ENCODE assay signal across 8 mouse cellular contexts in the genomic region with DNA sequence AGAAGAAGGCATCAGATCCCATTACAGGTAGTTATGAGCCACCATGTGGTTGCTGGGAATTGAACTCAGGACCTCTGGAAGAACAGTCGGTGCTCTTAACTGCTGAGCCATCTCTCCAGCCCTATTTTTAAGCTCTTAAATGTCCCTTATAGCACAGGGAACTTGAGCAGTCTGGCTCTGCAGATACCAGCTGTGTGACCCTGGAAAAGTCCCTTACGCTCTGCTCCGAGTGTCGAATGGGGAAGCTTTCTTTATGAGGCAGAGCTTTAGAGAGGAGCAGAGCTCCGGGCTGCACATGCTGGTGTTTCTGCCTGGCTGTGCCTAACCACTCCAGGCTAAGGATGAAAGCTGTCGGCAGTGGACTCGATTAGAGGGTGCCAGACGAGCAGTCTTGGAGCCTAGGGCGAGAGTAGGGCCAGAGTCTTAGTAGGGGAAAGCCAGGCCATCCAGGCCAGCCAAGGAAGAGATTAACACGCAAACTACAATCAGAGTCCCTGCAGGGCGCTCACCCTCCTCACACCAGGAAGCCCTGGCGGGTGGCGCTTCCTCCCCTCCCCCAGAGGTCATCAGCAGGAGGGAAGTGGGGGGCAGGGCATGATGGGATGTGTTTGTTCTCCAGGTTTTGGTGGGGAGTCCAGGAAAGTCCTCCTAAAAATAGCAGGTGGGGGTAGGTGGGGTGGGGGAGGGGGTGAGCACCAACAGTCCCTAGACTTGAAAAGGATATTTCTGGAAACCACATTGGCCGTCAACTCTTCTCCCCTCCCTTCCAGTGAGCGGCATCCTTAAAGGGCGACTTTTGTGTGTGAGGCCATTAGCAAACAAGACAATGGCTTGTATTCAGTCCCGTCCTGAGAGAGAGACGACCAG.
DNase-seq lines count a peak whose midpoint lies in the region; ATAC-seq lines count a peak whose summit lies in the region.

No protein-coding gene starts in this region.

- no peak overlapping the region for H3K27ac ChIP-seq in neural tube, embryonic 15.5 days (replicated peaks)
- peak overlapping the region; percentile 56; the same call in 1 of the 2 replicates for H3K27ac ChIP-seq in embryonic facial prominence, embryonic 13.5 days
- peak overlapping the region; percentile 34; the same call in 1 of the 2 replicates for H3K27ac ChIP-seq in intestine, embryonic 16.5 days (ENCODE audit: low read length)
- H3K27ac ChIP-seq in liver, embryonic 16.5 days (ENCODE audit: low read length), result no peak overlapping the region; the same call in 1 of the 2 replicates

- WGBS in neural tube, embryonic 15.5 days, result 17% methylated on average over 18 of the region's 18 CpGs
- 20% methylated on average over 18 of the region's 18 CpGs for WGBS in embryonic facial prominence, embryonic 13.5 days
- 27% methylated on average over 18 of the region's 18 CpGs for WGBS in intestine, embryonic 16.5 days
- 11% methylated on average over 18 of the region's 18 CpGs for WGBS in liver, embryonic 16.5 days (ENCODE audit: insufficient replicate concordance)

- H3K36me3 ChIP-seq in neural tube, embryonic 15.5 days, result no peaks in the 10 kb centered on the region; the same call in 1 of the 2 replicates
- peaks cover 15% of the 10 kb centered on the region; the same call in 1 of the 2 replicates for H3K36me3 ChIP-seq in embryonic facial prominence, embryonic 13.5 days
- peaks cover 10% of the 10 kb centered on the region; the same call in 1 of the 2 replicates for H3K36me3 ChIP-seq in intestine, embryonic 16.5 days (ENCODE audit: control insufficient read depth, insufficient read depth, low read length)
- no peaks in the 10 kb centered on the region for H3K36me3 ChIP-seq in liver, embryonic 16.5 days (ENCODE audit: control insufficient read depth, insufficient read depth)

- ATAC-seq in neural tube, embryonic 15.5 days (ENCODE audit: low FRiP score), result no peak
- ATAC-seq in embryonic facial prominence, embryonic 13.5 days (ENCODE audit: insufficient number of reproducible peaks, insufficient read depth, low FRiP score, low TSS enrichment, low read depth), result 0 out of 2 replicates have a peak, but pooled peaks have one; percentile 26
- ATAC-seq in intestine, embryonic 16.5 days, result peak; percentile 17; the same call in 1 of the 2 replicates
- peak; percentile 60 for ATAC-seq in liver, embryonic 16.5 days (ENCODE audit: low read depth)

- H3K4me2 ChIP-seq in neural tube, embryonic 15.5 days, result no peak overlapping the region
- H3K4me2 ChIP-seq in embryonic facial prominence, embryonic 13.5 days, result no peak overlapping the region
- no peak overlapping the region for H3K4me2 ChIP-seq in intestine, embryonic 16.5 days (ENCODE audit: low read depth, low read length)
- peak overlapping the region; percentile 20; the same call in 1 of the 2 replicates for H3K4me2 ChIP-seq in liver, embryonic 16.5 days (ENCODE audit: low read depth, low read length)

- no peaks in the 10 kb centered on the region for H3K27me3 ChIP-seq in neural tube, embryonic 15.5 days (replicated peaks)
- no peaks in the 10 kb centered on the region for H3K27me3 ChIP-seq in embryonic facial prominence, embryonic 13.5 days
- no peaks in the 10 kb centered on the region for H3K27me3 ChIP-seq in intestine, embryonic 16.5 days (replicated peaks; ENCODE audit: control insufficient read depth, insufficient read depth, low read length)
- no peaks in the 10 kb centered on the region for H3K27me3 ChIP-seq in liver, embryonic 16.5 days (ENCODE audit: control insufficient read depth, insufficient read depth, low read depth, low read length)

- H3K9ac ChIP-seq in neural tube, embryonic 15.5 days (replicated peaks), result no peak overlapping the region
- H3K9ac ChIP-seq in embryonic facial prominence, embryonic 13.5 days, result no peak overlapping the region
- peak overlapping the region; percentile 5; the same call in 1 of the 2 replicates for H3K9ac ChIP-seq in intestine, embryonic 16.5 days (ENCODE audit: low read depth, low read length)
- H3K9ac ChIP-seq in liver, embryonic 16.5 days (ENCODE audit: low read depth, low read length), result no peak overlapping the region

- H3K4me1 ChIP-seq in neural tube, embryonic 15.5 days, result peaks cover 15% of the 10 kb centered on the region; the same call in 1 of the 2 replicates
- H3K4me1 ChIP-seq in embryonic facial prominence, embryonic 13.5 days, result peaks cover 29% of the 10 kb centered on the region
- peaks cover 36% of the 10 kb centered on the region for H3K4me1 ChIP-seq in intestine, embryonic 16.5 days (ENCODE audit: control insufficient read depth, insufficient read depth, low read length)
- H3K4me1 ChIP-seq in liver, embryonic 16.5 days (ENCODE audit: control insufficient read depth, low read depth, low read length), result peaks cover 3% of the 10 kb centered on the region

- no peak overlapping the region for H3K4me3 ChIP-seq in neural tube, embryonic 15.5 days (replicated peaks)
- H3K4me3 ChIP-seq in embryonic facial prominence, embryonic 13.5 days, result no peak overlapping the region
- no peak overlapping the region for H3K4me3 ChIP-seq in intestine, embryonic 16.5 days (ENCODE audit: low read length)
- no peak overlapping the region for H3K4me3 ChIP-seq in liver, embryonic 16.5 days (ENCODE audit: low read depth, low read length)

- peak; percentile 35 for DNase-seq in neural tube, embryonic 10.5 days (ENCODE audit: extremely low spot score, low spot score)
- DNase-seq in yolk sac, embryonic 10.5 days (ENCODE audit: low spot score), result peak; percentile 70
- DNase-seq in layer of hippocampus, adult 9-11 months, result no peak
- no peak for DNase-seq in natural killer cell, adult 2 months (ENCODE audit: low spot score in 2 of 2)

- no peaks in the 10 kb centered on the region for H3K9me3 ChIP-seq in neural tube, embryonic 15.5 days (replicated peaks)
- peaks cover 3% of the 10 kb centered on the region; the same call in 1 of the 2 replicates for H3K9me3 ChIP-seq in embryonic facial prominence, embryonic 13.5 days
- H3K9me3 ChIP-seq in intestine, embryonic 16.5 days (ENCODE audit: control insufficient read depth, low read length), result peaks cover 7% of the 10 kb centered on the region; the same call in 1 of the 2 replicates
- H3K9me3 ChIP-seq in liver, embryonic 16.5 days (replicated peaks; ENCODE audit: control insufficient read depth, low read length), result no peaks in the 10 kb centered on the region

Comparison
In these comparisons a context has a peak if more than half of its experiments do, and no peak if none do; other contexts are left out.
1. DNase-seq: peak in neural tube, embryonic 10.5 days (single experiment) and yolk sac, embryonic 10.5 days (single experiment); none in layer of hippocampus, adult 9-11 months (single experiment) and natural killer cell, adult 2 months (0 of 2).
2. H3K27ac ChIP-seq: peak in embryonic facial prominence, embryonic 13.5 days (single experiment) and intestine, embryonic 16.5 days (single experiment); none in neural tube, embryonic 15.5 days (single experiment) and liver, embryonic 16.5 days (single experiment).